Mouse (Mus musculus) heart, postnatal 0 days (tissue): ENCODE results near the gene Acpp. TPM values are rescaled to one million over a fixed set of nuclear protein-coding genes. Genes with fewer than 3 reads are reported as not detected.

Source experiments
- ATAC-seq: fragments of 200-750 bp; cut with Nextera tagmentation; 2 replicates; pipeline ENCODE4 v1.8.0; 2017; ENCODE audit warnings: low read depth, moderate number of reproducible peaks, moderate library complexity; ENCODE audit not compliant: insufficient read depth
- DNase-seq: peaks from one replicate; pipeline ENCODE4 v3.0.0-alpha.2; 2016; ENCODE audit warnings: low spot score
- H3K27ac ChIP-seq: fragments of 300-500 bp; sonication (generic); 2 replicates; pipeline ENCODE4 v1.5.1; 2014; ENCODE audit warnings: low read depth, mild to moderate bottlenecking
- H3K27me3 ChIP-seq: fragments of 300-500 bp; sonication (generic); 2 replicates; pipeline ENCODE4 v1.6.1; 2014; ENCODE audit warnings: low read length, mixed read lengths; ENCODE audit not compliant: control insufficient read depth, insufficient read depth
- H3K36me3 ChIP-seq: fragments of 300-500 bp; sonication (generic); replicated peaks from 2 replicates; pipeline ENCODE4 v1.6.1; 2014; ENCODE audit warnings: low read length, mixed read lengths; ENCODE audit not compliant: control insufficient read depth, insufficient read depth
- H3K4me1 ChIP-seq: fragments of 300-500 bp; sonication (generic); 2 replicates; pipeline ENCODE4 v1.6.1; 2014; ENCODE audit warnings: antibody characterized with exemption; ENCODE audit not compliant: control insufficient read depth, insufficient read depth
- H3K4me2 ChIP-seq: fragments of 300-500 bp; sonication (generic); 2 replicates; pipeline ENCODE4 v1.6.1; 2014; ENCODE audit warnings: low read depth, mild to moderate bottlenecking, low read length, moderate library complexity
- H3K4me3 ChIP-seq: fragments of 300-500 bp; sonication (generic); 2 replicates; pipeline ENCODE4 v1.5.1; 2014; ENCODE audit warnings: low read depth, low read length
- H3K9ac ChIP-seq: fragments of 300-500 bp; sonication (generic); replicated peaks from 2 replicates; pipeline ENCODE4 v1.6.1; 2014; ENCODE audit warnings: low read depth, low read length, mixed read lengths
- H3K9me3 ChIP-seq: fragments of 300-500 bp; sonication (generic); replicated peaks from 2 replicates; pipeline ENCODE4 v1.6.1; 2016; ENCODE audit warnings: low read length; ENCODE audit not compliant: control insufficient read depth
- CTCF ChIP-seq: IDR thresholded peaks from 2 replicates; pipeline ENCODE4 v1.5.1; 2016; ENCODE audit warnings: antibody characterized with exemption, control low read depth, low read depth
- EP300 ChIP-seq: IDR thresholded peaks from 2 replicates; pipeline ENCODE4 v1.6.1; 2016; ENCODE audit warnings: antibody characterized with exemption, low read depth
- WGBS: fragments of 180-500 bp; shearing (Covaris S2); extraction: QIAGEN DNeasy Blood & Tissue Kit; methylation state at CpG from one replicate; pipeline ENCODE4 v1.1.7; 2014; 5-methylcytosine and 5-hydroxymethylcytosine counted together
- polyA plus RNA-seq: library from polyadenylated mRNA; unstranded; fragments of >200 nt; fragmentation: Nextera tagmentation; extraction: Ambion mirVana; gene quantifications from 2 replicates; pipeline ENCODE4 v1.2.1, GENCODE M21; 2015
- total RNA-seq: library from RNA; depleted of rRNA; stranded (reverse); fragments of >200 nt; gene quantifications from 2 replicates; pipeline ENCODE4 v1.2.3, GENCODE M21; 2014; ENCODE audit warnings: low replicate concordance; rRNA removed

Gene Acpp
- total RNA-seq (2.4 TPM in 1 of 2 replicates, not detected in the other), polyA plus RNA-seq (0.07 TPM in 1 of 2 replicates, not detected in the other)

GRCm38 (mm10) chr9:104337183-104337931 lies at the start of gene Acpp:
Gene Acpp, minus strand, starts transcription at chr9:104337748.
- peak within 1 kb of the TSS; percentile 16 for H3K4me3 ChIP-seq
- no peaks in the 10 kb centered on the region for H3K9me3 ChIP-seq
- 18% methylated on average over 18 of the region's 18 CpGs for WGBS
- no peaks in the 10 kb centered on the region for H3K27me3 ChIP-seq
- no peaks in the 10 kb centered on the region for H3K36me3 ChIP-seq
- H3K4me1 ChIP-seq, result no peaks in the 10 kb centered on the region
- H3K9ac ChIP-seq, result no peak within 1 kb of the TSS
- H3K4me2 ChIP-seq, result peak within 1 kb of the TSS; percentile 45
- no peak within 1 kb of the TSS for H3K27ac ChIP-seq
- ATAC-seq, result peak; percentile 17; the same call in 1 of the 2 replicates
- no peak for DNase-seq
- TF ChIP-seq EP300 (no peak), CTCF (no peak)

- Histone ChIP-seq H3K9me3 (no peaks in the 10 kb centered on the region), H3K4me2 (no peak overlapping the region), H3K4me1 (no peaks in the 10 kb centered on the region), H3K4me3 (no peak overlapping the region), H3K27me3 (no peaks in the 10 kb centered on the region; the same call in 1 of the 2 replicates), H3K27ac (no peak overlapping the region), H3K9ac (no peak overlapping the region), H3K36me3 (no peaks in the 10 kb centered on the region)
- DNase-seq (no peak), ATAC-seq (no peak)
- WGBS, result 63% methylated on average over 6 of the region's 6 CpGs
- TF ChIP-seq CTCF (no peak), EP300 (no peak)
Measured at GRCm38 (mm10) chr9:104382571-104383170, 45.1 kb upstream of the Acpp start.

GRCm38 (mm10) chr9:104379532-104380162 lies 42.1 kb upstream of the Acpp start:
- H3K36me3 ChIP-seq, result no peaks in the 10 kb centered on the region
- ATAC-seq, result no peak
- 60% methylated on average over 9 of the region's 9 CpGs for WGBS
- no peak overlapping the region for H3K27ac ChIP-seq
- no peaks in the 10 kb centered on the region for H3K4me1 ChIP-seq
- DNase-seq, result peak; percentile 35
- no peak overlapping the region for H3K4me2 ChIP-seq
- no peak overlapping the region for H3K9ac ChIP-seq
- H3K9me3 ChIP-seq, result no peaks in the 10 kb centered on the region
- H3K27me3 ChIP-seq, result no peaks in the 10 kb centered on the region; the same call in 1 of the 2 replicates
- TF ChIP-seq EP300, result no peak
- peak; percentile 41 for TF ChIP-seq CTCF
- H3K4me3 ChIP-seq, result no peak overlapping the region

- no peak overlapping the region for H3K4me2 ChIP-seq
- no peaks in the 10 kb centered on the region; the same call in 1 of the 2 replicates for H3K27me3 ChIP-seq
- TF ChIP-seq EP300 (no peak), CTCF (no peak)
- H3K27ac ChIP-seq, result no peak overlapping the region
- no peak overlapping the region for H3K4me3 ChIP-seq
- H3K9me3 ChIP-seq, result no peaks in the 10 kb centered on the region
- DNase-seq (no peak), ATAC-seq (no peak)
- no peaks in the 10 kb centered on the region for H3K36me3 ChIP-seq
- no peaks in the 10 kb centered on the region for H3K4me1 ChIP-seq
- no peak overlapping the region for H3K9ac ChIP-seq
- 16% methylated on average over 3 of the region's 3 CpGs for WGBS
Measured at GRCm38 (mm10) chr9:104375573-104375972, 38.0 kb upstream of the Acpp start.

GRCm38 (mm10) chr9:104373253-104373652 lies 35.7 kb upstream of the Acpp start:
- TF ChIP-seq CTCF (peak; percentile 57), EP300 (no peak)
- H3K4me2 ChIP-seq, result no peak overlapping the region
- H3K4me3 ChIP-seq, result no peak overlapping the region
- H3K4me1 ChIP-seq, result no peaks in the 10 kb centered on the region
- no peaks in the 10 kb centered on the region for H3K9me3 ChIP-seq
- H3K9ac ChIP-seq, result no peak overlapping the region
- ATAC-seq (no peak), DNase-seq (no peak)
- H3K27me3 ChIP-seq, result no peaks in the 10 kb centered on the region
- 30% methylated on average over 6 of the region's 6 CpGs for WGBS
- no peak overlapping the region for H3K27ac ChIP-seq
- H3K36me3 ChIP-seq, result no peaks in the 10 kb centered on the region
